Mouse (Mus musculus): ENCODE data around the gene Hist1h4b. TPM values are rescaled to one million over a fixed set of nuclear protein-coding genes. Genes with fewer than 3 reads are reported as not detected.
"Not testable (repeated sequence)": the region's sequence is repeated elsewhere in the genome, so short reads cannot be mapped to it uniquely, and the experiment has no call there.

Hist1h4b gene
- total and polyA plus RNA-seq, 2 experiments from 2014 or later: 2.8 to 514 TPM

DNA sequence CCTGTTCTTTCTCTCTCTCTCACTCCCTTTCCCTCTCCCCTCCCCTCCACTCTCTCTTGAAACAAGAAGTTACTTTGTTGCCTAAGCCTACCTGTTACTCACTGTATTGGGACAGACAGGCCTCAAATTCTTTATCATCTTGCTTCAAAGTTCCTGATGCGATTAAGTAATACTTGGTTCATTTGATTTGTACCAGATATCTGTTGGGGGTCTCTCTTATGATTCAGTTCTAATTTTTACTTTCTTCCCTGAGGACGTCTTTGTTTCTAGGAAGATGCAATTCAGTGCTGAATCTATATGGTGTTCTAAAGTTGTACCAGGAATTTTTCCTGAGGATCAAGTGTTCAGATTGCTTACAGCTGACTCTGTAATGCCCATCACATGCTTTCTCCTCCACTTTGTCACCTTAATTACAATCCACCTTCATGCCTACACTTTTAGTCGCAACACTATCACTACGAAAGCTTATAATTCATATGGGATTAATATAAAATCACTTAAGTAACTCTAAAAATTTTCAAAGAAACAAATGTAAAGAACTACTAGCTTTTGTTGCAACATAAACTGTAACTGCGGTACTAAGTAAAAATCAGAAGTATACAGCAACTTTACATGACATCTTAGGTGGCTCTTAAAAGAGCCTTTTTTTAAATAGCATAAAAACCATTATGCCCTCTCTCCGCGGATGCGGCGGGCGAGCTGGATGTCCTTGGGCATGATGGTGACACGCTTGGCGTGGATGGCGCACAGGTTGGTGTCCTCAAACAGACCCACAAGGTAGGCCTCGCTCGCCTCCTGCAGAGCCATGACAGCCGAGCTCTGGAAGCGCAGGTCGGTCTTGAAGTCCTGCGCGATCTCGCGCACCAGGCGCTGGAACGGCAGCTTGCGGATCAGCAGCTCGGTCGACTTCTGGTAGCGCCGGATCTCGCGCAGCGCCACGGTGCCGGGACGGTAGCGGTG lies 12.1 kb upstream of the Hist1h4b start:
- ATAC-seq (no peak), DNase-seq (ENCODE audit: low spot score) (no peak)
- Histone ChIP-seq H3K9ac (replicated peaks; ENCODE audit: low read length) (no peak overlapping the region), H3K9me3 (ENCODE audit: low read length) (no peaks in the 10 kb centered on the region), H3K4me3 (ENCODE audit: low read length) (peak overlapping the region; percentile 38), H3K4me2 (ENCODE audit: low read depth, low read length) (peak overlapping the region; percentile 63), H3K36me3 (ENCODE audit: insufficient read depth, low read length) (no peaks in the 10 kb centered on the region), H3K27ac (no peak overlapping the region), H3K4me1 (ENCODE audit: insufficient read depth, low read length) (no peaks in the 10 kb centered on the region; the same call in 1 of the 2 replicates), H3K27me3 (ENCODE audit: insufficient read depth, low read length) (no peaks in the 10 kb centered on the region)
- WGBS: 2% methylated on average over 13 of the region's 36 CpGs
- TF ChIP-seq CTCF (IDR thresholded peaks at IDR 0.05; ENCODE audit: low read depth): no peak

DNA sequence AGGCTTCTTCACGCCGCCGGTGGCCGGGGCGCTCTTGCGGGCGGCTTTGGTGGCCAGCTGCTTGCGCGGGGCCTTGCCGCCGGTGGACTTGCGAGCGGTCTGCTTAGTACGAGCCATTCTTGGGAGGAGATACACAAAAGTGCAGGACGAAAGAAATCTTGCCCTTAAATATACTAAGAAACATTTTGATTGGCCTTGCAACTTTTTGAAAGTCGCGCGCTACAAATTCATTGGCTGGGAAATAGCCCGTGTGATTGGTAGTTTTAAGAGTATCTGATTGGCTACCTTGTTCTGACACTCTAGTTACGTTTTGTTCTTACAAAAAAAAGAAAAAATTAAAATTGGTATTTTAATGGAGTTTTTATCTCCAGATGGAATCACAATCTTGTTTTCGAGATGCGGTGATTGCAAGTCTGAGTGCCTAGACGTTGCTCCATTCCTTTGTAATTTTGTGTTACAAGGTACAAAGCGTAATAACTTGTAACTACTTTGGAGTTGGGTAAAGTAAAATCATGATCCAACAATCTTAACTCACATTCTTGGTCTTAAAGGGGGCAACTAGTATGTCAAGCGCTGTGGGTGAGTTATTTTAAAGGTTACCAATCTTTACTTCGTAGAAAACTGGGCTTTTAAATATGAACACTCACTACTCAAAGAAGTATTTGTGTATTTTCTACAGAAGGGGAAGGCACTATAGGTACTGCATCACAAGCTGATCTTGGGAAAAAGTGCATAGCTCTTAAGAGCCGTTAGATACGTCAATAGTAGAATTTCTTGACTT lies 11.2 kb upstream of the Hist1h4b start, which contains the start of gene Hist1h3c:
TSS of gene Hist1h3c (minus strand) at position 222 of the 781 bp plus-strand sequence.
- peak; percentile 69 for ATAC-seq

DNA sequence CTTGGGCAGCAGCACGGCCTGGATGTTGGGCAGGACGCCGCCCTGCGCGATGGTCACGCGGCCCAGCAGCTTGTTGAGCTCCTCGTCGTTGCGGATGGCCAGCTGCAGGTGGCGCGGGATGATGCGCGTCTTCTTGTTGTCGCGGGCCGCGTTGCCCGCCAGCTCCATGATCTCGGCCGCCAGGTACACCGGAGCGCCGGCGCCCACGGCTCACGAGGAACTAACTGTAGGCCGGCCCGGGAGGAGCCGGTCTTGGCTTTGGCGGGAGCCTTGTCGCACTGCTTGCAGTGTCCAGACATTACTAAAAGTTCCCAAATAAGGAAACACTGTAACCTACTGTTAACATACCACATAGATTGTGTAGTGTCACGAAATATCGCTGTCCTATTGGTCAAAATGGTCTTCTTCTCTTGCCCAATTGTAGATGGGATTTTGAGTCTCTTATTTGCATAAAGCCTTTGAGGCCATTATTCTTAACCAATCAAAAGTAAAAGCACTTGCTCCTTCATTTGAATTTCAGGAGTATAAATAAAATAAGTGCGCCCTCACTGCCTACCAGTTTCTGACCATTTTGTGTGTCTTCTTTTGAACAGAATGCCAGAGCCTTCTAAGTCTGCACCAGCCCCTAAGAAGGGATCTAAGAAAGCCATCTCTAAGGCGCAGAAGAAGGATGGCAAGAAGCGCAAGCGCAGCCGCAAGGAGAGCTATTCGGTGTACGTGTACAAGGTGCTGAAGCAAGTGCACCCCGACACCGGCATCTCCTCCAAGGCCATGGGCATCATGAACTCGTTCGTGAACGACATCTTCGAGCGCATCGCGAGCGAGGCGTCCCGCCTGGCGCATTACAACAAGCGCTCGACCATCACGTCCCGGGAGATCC lies 10.4 kb upstream of the Hist1h4b start, which contains the start of gene Hist1h2bb:
TSS of gene Hist1h2bb (plus strand) at position 534 of the 880 bp plus-strand sequence.
- DNase-seq (ENCODE audit: low spot score) (peak; percentile 93), ATAC-seq (peak; percentile 95)
- Histone ChIP-seq H3K9ac (replicated peaks; ENCODE audit: low read length) (peak within 1 kb of the TSS; percentile 37; the same call in 1 of the 2 replicates), H3K4me3 (ENCODE audit: low read length) (peak within 1 kb of the TSS; percentile 38), H3K27ac (peak within 1 kb of the TSS; percentile 96), H3K4me2 (ENCODE audit: low read depth, low read length) (peak within 1 kb of the TSS; percentile 63)
- H3K27me3 ChIP-seq (ENCODE audit: insufficient read depth, low read length); H3K36me3 ChIP-seq (ENCODE audit: insufficient read depth, low read length); H3K4me1 ChIP-seq (ENCODE audit: insufficient read depth, low read length); H3K9me3 ChIP-seq (ENCODE audit: low read length): not testable (repeated sequence)
- 2% methylated on average over 37 of the region's 58 CpGs for WGBS
- TF ChIP-seq CTCF (IDR thresholded peaks at IDR 0.05; ENCODE audit: low read depth): peak; percentile 40

More for the DNA sequence above, 11.2 kb upstream of the Hist1h4b start, which contains the start of gene Hist1h3c:
- WGBS: under 1% methylated on average over 22 of the region's 28 CpGs
- Histone ChIP-seq H3K9ac (replicated peaks; ENCODE audit: low read length) (peak within 1 kb of the TSS; percentile 37; the same call in 1 of the 2 replicates), H3K4me1 (ENCODE audit: insufficient read depth, low read length) (no peaks in the 10 kb centered on the region), H3K27me3 (ENCODE audit: insufficient read depth, low read length) (no peaks in the 10 kb centered on the region), H3K4me2 (ENCODE audit: low read depth, low read length) (peak within 1 kb of the TSS; percentile 63), H3K9me3 (ENCODE audit: low read length) (no peaks in the 10 kb centered on the region), H3K4me3 (ENCODE audit: low read length) (peak within 1 kb of the TSS; percentile 38), H3K36me3 (ENCODE audit: insufficient read depth, low read length) (no peaks in the 10 kb centered on the region), H3K27ac (peak within 1 kb of the TSS; percentile 96)
- DNase-seq (ENCODE audit: low spot score): peak; percentile 96
- no peak for TF ChIP-seq CTCF (IDR thresholded peaks at IDR 0.05; ENCODE audit: low read depth)

DNA sequence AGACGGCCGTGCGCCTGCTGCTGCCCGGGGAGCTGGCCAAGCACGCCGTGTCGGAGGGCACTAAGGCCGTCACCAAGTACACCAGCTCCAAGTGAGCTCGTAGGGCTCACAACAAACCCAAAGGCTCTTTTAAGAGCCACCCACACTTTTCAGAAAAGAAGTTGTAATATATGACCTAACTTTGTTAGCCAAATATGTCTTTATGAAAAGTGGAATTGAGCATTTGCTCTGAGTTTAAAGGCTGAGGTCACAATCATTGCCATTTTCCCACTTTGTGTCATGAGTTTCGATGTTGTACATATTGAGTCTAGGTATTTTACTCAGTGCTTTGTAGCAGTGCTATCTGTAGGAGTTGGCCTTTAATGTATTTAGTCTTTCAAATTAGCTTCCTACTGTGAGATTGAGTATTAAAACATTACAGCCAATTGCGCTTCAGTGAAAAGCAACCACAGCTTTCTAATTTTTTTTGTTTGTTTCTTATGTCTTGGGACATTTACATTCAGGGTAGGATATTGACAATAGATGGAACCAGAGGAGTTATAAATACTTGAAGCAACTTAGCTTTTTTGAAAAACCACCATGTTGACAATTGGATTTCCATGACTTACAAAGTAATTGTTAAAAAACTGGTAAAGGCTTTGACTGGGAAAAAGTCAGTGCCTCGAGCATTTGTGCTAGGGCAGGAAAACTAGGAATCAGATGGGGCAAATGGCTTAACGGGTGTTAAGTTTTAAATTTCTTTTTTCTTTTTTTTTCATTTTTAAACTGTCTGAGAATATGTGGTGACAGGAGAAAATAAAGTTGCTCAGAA lies 9.5 kb upstream of the Hist1h4b start:
- TF ChIP-seq CTCF (IDR thresholded peaks at IDR 0.05; ENCODE audit: low read depth): no peak
- Histone ChIP-seq H3K4me3 (ENCODE audit: low read length) (peak overlapping the region; percentile 38), H3K4me1 (ENCODE audit: insufficient read depth, low read length) (0 out of 2 replicates have a peak, but pooled peaks cover 4% of the 10 kb centered on the region), H3K27ac (peak overlapping the region; percentile 96), H3K4me2 (ENCODE audit: low read depth, low read length) (peak overlapping the region; percentile 63), H3K27me3 (ENCODE audit: insufficient read depth, low read length) (no peaks in the 10 kb centered on the region), H3K9ac (replicated peaks; ENCODE audit: low read length) (peak overlapping the region; percentile 37; the same call in 1 of the 2 replicates), H3K36me3 (ENCODE audit: insufficient read depth, low read length) (no peaks in the 10 kb centered on the region), H3K9me3 (ENCODE audit: low read length) (no peaks in the 10 kb centered on the region)
- no peak for DNase-seq (ENCODE audit: low spot score)
- WGBS: 4% methylated on average over 10 of the region's 13 CpGs
- ATAC-seq: no peak

DNA sequence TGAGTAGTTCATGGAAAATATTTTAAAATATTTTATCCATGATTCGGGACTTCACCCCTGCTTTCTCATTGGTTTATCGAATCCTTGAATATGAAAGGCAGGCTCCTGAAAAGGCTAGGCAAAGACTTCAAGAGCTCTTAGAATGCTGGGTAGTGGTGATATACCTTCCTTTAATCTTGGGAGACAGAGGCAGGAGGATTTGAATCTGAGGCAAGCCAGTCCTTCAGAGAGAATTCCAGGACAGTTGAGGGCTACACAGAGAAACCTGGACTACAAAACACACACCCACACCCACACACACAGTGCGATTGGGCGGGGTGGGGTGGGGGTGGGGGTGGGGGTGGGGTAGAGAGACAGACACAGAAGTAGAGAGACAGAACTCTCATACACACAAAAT lies 8.9 kb upstream of the Hist1h4b start:
- H3K9ac ChIP-seq (replicated peaks; ENCODE audit: low read length): no peak overlapping the region
- no peaks in the 10 kb centered on the region for H3K27me3 ChIP-seq (ENCODE audit: insufficient read depth, low read length)
- no peak overlapping the region for H3K4me2 ChIP-seq (ENCODE audit: low read depth, low read length)
- no peak for TF ChIP-seq CTCF (IDR thresholded peaks at IDR 0.05; ENCODE audit: low read depth)
- H3K27ac ChIP-seq: no peak overlapping the region; the same call in 1 of the 2 replicates
- H3K4me1 ChIP-seq (ENCODE audit: insufficient read depth, low read length): 0 out of 2 replicates have a peak, but pooled peaks cover 4% of the 10 kb centered on the region
- no peaks in the 10 kb centered on the region for H3K9me3 ChIP-seq (ENCODE audit: low read length)
- DNase-seq (ENCODE audit: low spot score): no peak
- ATAC-seq: no peak
- no peaks in the 10 kb centered on the region for H3K36me3 ChIP-seq (ENCODE audit: insufficient read depth, low read length)
- WGBS: 7% methylated on average over 4 of the region's 4 CpGs
- no peak overlapping the region for H3K4me3 ChIP-seq (ENCODE audit: low read length)
